Mouse (Mus musculus): ENCODE measurements around the gene Vps29.
A peak's percentile ranks its signal among the peaks of the same experiment; 100 is the strongest.
"Not testable (repeated sequence)": the region's sequence is repeated elsewhere in the genome, so short reads cannot be mapped to it uniquely, and the experiment has no call there.

The Vps29 gene

GRCm38 (mm10) chr5:122353807-122354491, at the start of gene Vps29, which contains the start of gene Rad9b:
Gene Vps29 (plus strand): TSS chr5:122354369.
Gene Rad9b (minus strand): TSS chr5:122354233.
- peak; percentile 85; the same call in 1 of the 2 replicates for ATAC-seq (ENCODE audit: insufficient number of reproducible peaks, low FRiP score, low TSS enrichment)

GRCm38 (mm10) chr5:122304541-122304940, 49.6 kb upstream of the Vps29 start:
- ATAC-seq (ENCODE audit: insufficient number of reproducible peaks, low FRiP score, low TSS enrichment), result no peak

GRCm38 (mm10) chr5:122305472-122305871, 48.7 kb upstream of the Vps29 start:
- ATAC-seq (ENCODE audit: insufficient number of reproducible peaks, low FRiP score, low TSS enrichment), result no peak

DNA sequence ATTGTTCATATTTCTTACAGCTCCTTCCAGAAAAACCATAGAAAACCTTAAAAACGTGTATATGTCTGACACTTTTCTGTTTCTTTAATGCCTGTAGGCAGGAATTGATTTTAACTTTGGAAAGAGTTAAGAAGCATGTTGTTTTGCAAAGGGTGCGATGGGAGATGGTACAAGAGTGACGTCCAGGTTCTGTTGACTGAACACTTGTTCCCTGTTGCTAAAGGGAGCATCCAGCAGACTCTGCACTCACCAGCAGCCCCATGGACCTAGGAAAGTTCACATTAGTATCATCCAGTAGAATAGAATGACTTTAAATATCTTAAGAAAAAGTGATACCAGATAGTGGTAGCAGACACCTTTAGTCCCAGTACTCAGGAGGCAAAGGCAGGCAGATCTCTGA, 47.6 kb upstream of the Vps29 start:
- no peak for ATAC-seq (ENCODE audit: insufficient number of reproducible peaks, low FRiP score, low TSS enrichment)

- ATAC-seq (ENCODE audit: insufficient number of reproducible peaks, low FRiP score, low TSS enrichment), result no peak
Measured at GRCm38 (mm10) chr5:122310699-122311098, 43.5 kb upstream of the Vps29 start.

DNA sequence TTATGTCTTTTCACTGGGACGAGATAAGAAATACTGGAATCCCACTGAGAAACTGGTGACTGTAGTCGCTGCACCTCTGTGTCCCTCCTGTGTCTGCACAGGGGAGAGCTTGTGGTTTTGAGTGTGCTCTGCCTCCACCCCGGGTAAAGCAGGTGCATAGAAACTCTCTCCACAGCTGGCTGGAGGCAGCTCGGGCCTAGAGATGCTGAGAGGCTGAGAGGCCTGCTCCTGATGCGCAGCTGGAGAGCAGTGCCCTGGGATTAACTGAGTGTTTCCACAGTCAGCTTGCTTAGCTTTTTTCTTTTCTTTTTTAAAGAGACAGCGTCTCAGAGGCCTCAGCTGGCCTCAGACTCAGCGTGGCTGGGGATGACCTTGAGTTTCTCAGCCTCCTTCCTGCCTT, 42.5 kb upstream of the Vps29 start:
- ATAC-seq (ENCODE audit: insufficient number of reproducible peaks, low FRiP score, low TSS enrichment), result no peak

GRCm38 (mm10) chr5:122312346-122312745, 41.8 kb upstream of the Vps29 start:
- ATAC-seq (ENCODE audit: insufficient number of reproducible peaks, low FRiP score, low TSS enrichment), result no peak

- no peak for ATAC-seq (ENCODE audit: insufficient number of reproducible peaks, low FRiP score, low TSS enrichment)
Measured at GRCm38 (mm10) chr5:122312942-122313684, 41.1 kb upstream of the Vps29 start.

- ATAC-seq (ENCODE audit: insufficient number of reproducible peaks, low FRiP score, low TSS enrichment), result peak; percentile 89
Measured at GRCm38 (mm10) chr5:122314966-122315667, 39.1 kb upstream of the Vps29 start.

DNA sequence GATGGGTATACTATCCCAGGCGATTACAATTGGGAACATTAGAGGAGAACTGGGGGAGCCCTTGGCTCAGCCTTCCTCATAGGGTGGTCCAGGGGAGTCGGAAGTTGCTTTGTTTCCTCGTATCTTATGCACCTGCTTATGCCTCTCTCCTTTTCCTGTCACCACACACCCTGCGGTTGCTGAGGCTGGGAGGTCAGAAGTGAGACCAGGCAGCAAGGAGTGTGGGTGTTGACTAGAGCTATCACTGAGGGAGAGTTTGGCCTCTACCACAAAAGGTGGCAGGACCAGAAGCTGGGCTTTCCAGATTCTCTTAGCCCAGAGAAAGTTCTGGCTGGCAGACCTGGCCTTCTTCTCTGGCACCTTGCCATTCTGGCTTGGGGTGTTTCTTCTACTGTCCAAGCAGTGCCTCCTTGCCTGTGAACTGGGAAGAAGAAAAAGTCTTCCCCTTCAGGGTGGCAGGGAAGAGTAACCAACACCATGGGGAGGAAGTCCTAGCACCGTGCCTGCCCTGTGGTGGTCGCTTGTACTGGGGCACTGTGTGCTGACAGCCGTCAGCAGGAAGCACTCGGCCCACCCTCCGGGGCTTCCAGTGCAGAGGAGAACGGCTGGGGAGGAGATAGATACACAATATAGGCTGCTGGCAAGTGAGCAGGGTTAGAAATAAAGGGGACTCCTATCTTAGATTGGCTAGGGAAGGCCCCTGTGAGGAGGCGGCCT, 36.7 kb upstream of the Vps29 start:
- ATAC-seq (ENCODE audit: insufficient number of reproducible peaks, low FRiP score, low TSS enrichment), result no peak

DNA sequence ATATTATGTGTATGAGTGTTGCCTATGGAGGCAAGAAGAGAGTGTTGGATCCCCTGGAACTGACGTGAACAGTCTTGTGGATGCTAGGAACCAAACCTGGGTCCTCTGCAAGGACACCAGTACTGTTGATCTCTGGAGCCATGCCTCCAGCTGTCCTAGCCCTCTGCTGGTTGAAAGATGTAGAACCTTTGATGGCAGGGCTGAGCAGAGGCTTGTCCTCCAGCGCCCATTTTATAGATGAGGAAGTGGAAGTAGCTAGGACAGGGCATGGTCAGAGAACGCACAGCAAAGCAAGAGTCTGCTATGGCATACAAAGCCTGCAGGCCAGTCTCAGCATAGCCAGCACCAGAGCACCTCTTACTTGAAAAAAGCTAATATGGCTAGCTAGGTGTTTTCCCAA, 36.1 kb upstream of the Vps29 start:
- ATAC-seq (ENCODE audit: insufficient number of reproducible peaks, low FRiP score, low TSS enrichment), result no peak

DNA sequence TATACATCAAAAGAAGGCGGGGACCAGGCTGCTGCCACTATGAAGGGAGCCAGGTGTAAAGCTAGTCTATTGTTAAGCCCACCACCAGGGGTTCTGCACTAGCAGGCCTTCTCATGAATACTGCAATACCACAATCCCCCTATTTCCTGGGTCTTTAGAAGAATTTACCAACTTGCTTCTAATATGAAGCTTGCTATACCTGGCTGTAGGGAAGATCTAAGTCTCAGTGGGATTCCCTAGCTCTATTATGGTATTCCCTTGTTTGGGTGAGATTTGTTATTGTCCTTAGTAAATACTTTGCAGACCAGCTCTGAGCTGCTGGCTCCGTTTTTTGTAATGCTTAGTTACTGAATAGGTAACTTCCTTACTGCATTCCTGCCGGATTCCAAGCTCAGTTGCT, 35.2 kb upstream of the Vps29 start:
- ATAC-seq (ENCODE audit: insufficient number of reproducible peaks, low FRiP score, low TSS enrichment), result not testable (repeated sequence)

DNA sequence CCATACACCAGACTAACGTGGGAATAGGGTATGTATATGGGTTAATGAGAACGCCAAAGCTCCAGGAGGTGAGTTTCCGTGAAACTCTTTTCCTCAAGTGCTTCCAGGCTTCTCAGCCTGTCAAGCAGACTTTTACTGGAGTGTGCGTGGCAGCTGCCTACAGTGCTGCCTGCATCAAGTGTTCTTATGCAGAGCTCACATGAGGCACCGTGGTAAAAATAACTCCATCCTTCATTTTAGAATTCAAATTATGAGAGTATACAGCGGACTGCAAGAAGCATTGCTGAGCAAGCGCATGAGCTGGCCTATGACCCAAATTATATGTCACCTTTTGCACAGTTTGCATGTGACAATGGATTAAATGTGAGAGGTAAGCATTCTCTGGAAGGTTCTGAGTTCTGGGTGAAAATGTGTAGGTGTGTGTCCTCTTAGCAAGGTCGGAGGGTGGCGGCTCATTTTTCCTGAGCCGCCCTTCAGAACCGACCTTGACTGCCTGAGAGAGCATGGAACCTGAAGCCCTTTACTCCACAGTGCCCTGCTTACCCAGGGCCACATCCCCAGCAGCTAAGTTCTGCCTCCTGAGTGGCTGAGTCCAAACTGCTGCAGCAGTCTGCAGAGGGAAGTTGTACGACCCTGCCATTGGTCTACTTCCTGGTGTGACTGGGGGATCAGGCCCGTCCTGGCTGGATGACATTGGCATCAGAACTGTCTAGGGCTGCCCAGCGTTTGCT, 34.5 kb upstream of the Vps29 start:
- ATAC-seq (ENCODE audit: insufficient number of reproducible peaks, low FRiP score, low TSS enrichment), result no peak

DNA sequence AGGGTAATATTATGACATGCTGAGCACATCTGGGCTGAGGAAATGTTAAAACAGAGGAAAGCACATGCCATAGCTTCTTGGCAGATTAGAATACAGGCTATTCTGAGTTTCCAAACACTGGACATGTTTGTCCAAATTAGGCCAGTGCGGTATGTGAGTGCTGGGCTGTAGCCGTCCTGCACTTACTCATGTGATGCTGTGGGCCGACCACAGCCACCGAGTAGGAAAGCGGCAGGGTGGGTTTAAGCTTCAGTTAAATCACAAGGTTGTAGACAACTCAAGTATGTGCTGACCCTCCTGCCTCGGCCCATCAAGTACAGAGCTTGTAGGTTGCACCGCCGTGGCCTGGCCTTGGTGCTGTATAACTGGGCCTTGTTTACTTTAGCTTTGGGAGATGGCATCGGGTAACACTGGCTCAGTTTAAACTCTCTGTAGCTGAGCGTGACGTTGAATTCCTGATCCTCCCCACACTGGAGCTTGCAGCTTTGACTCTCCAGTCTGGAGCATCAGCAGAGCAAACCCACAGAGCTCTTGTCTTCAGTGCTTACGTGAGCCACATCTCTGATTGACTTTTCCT, 33.9 kb upstream of the Vps29 start:
- ATAC-seq (ENCODE audit: insufficient number of reproducible peaks, low FRiP score, low TSS enrichment), result no peak

GRCm38 (mm10) chr5:122323523-122323922, 30.6 kb upstream of the Vps29 start:
- ATAC-seq (ENCODE audit: insufficient number of reproducible peaks, low FRiP score, low TSS enrichment), result no peak

DNA sequence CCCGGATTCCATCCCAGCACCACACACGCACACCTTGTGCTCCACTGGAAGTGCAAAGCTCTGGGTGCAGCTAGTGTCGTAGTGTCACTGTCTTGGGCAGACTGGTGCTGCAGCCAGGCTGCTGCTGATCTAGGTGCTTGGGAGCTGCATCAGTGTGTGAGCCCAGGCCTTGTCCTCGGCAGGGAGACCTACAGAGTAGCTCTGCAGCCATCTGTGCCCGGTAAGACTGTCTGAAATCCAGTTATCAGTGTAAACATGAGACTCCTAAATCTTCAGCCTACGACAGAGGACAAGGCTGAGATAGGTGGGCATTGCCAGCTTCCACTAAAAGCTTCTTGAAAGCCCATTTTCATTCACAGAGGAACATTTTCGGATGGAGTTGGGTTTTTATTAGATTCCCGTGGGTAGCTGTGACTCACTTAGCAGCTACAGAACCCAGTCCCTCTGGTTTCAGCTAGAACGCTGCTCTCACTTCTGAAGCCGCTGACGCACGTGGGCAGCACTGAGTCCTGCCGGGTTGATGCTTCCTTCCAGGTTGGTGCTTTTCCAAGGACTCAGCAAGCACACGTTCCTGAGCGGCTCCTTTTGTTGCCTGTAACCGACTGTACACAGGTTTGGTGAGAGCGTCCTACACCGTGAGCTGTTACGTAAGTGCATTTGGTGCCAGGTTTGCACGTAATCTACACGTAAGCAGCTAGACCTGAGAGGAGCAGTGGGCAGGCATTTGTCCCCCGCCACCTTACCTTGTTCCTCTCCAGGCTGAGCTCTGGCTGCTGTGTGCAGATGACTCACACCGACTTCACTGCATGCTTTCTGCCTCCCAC, 29.3 kb upstream of the Vps29 start:
- ATAC-seq (ENCODE audit: insufficient number of reproducible peaks, low FRiP score, low TSS enrichment), result peak; percentile 89

GRCm38 (mm10) chr5:122325477-122325876, 28.7 kb upstream of the Vps29 start:
- ATAC-seq (ENCODE audit: insufficient number of reproducible peaks, low FRiP score, low TSS enrichment), result no peak

DNA sequence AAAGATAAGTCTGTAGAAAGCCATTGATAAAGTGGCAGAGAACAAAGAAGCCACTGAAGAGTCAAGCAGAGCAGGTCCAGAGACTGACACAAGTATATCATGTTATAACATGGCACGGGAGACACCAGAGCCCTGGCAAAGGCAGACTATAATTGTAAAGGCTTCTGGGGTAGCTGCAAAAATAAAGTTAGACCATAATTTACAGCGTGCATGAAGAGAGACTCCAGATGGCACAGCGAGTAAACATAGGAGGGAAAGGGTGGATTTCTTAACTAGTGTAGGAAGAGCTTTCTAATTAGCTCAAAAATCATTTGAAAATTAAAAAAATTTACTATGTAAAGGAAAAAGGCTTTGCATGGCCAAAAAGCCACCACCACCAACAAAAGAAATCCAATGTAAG, 26.9 kb upstream of the Vps29 start:
- no peak for ATAC-seq (ENCODE audit: insufficient number of reproducible peaks, low FRiP score, low TSS enrichment)

- ATAC-seq (ENCODE audit: insufficient number of reproducible peaks, low FRiP score, low TSS enrichment), result no peak
Measured at GRCm38 (mm10) chr5:122330269-122330668, 23.9 kb upstream of the Vps29 start.
